Mouse (Mus musculus): ENCODE measurements around the gene Hnrnph1.

GRCm38 (mm10) chr11:50345486-50345885, 31.3 kb upstream of the Hnrnph1 start:
- TF ChIP-seq GATA1 (IDR thresholded peaks at IDR 0.05; ENCODE audit: borderline replicate concordance, low read length) (no peak), FLI1 (IDR thresholded peaks at IDR 0.05; ENCODE audit: low read length) (no peak)
